Mouse (Mus musculus): ENCODE measurements around the gene Nwd2. TPM values are rescaled to one million over a fixed set of nuclear protein-coding genes. Genes with fewer than 3 reads are reported as not detected.

The Nwd2 gene
- not detected in 2 replicates for total RNA-seq (2017)

- no peak for ATAC-seq (replicated peaks in 1 of 2; ENCODE audit: insufficient read depth in 1 of 2, low FRiP score in 2 of 2, low TSS enrichment in 1 of 2, low read depth in 1 of 2, poor library complexity in 2 of 2, severe bottlenecking in 2 of 2)
Observed at GRCm38 (mm10) chr5:63649070-63649532, at the start of gene Nwd2. Nwd2 (plus strand) TSS chr5:63649102.

- ATAC-seq (replicated peaks in 1 of 2; ENCODE audit: insufficient read depth in 1 of 2, low FRiP score in 2 of 2, low TSS enrichment in 1 of 2, low read depth in 1 of 2, poor library complexity in 2 of 2, severe bottlenecking in 2 of 2), result no peak
Observed at GRCm38 (mm10) chr5:63607447-63607846, 41.5 kb upstream of the Nwd2 start.

- no peak for ATAC-seq (replicated peaks in 1 of 2; ENCODE audit: insufficient read depth in 1 of 2, low FRiP score in 2 of 2, low TSS enrichment in 1 of 2, low read depth in 1 of 2, poor library complexity in 2 of 2, severe bottlenecking in 2 of 2)
Observed at GRCm38 (mm10) chr5:63616792-63617668, 31.9 kb upstream of the Nwd2 start.

GRCm38 (mm10) chr5:63624123-63624522 is 24.8 kb upstream of the Nwd2 start:
- no peak for ATAC-seq (replicated peaks in 1 of 2; ENCODE audit: insufficient read depth in 1 of 2, low FRiP score in 2 of 2, low TSS enrichment in 1 of 2, low read depth in 1 of 2, poor library complexity in 2 of 2, severe bottlenecking in 2 of 2)

GRCm38 (mm10) chr5:63627832-63628530 is 20.9 kb upstream of the Nwd2 start:
- no peak for ATAC-seq (replicated peaks in 1 of 2; ENCODE audit: insufficient read depth in 1 of 2, low FRiP score in 2 of 2, low TSS enrichment in 1 of 2, low read depth in 1 of 2, poor library complexity in 2 of 2, severe bottlenecking in 2 of 2)

GRCm38 (mm10) chr5:63628531-63628871 is 20.4 kb upstream of the Nwd2 start:
- ATAC-seq (replicated peaks in 1 of 2; ENCODE audit: insufficient read depth in 1 of 2, low FRiP score in 2 of 2, low TSS enrichment in 1 of 2, low read depth in 1 of 2, poor library complexity in 2 of 2, severe bottlenecking in 2 of 2), result no peak

- ATAC-seq (replicated peaks in 1 of 2; ENCODE audit: insufficient read depth in 1 of 2, low FRiP score in 2 of 2, low TSS enrichment in 1 of 2, low read depth in 1 of 2, poor library complexity in 2 of 2, severe bottlenecking in 2 of 2), result no peak
Observed at GRCm38 (mm10) chr5:63634636-63635035, 14.3 kb upstream of the Nwd2 start.

GRCm38 (mm10) chr5:63648187-63648586 is 715 bp upstream of the Nwd2 start:
- no peak for ATAC-seq (replicated peaks in 1 of 2; ENCODE audit: insufficient read depth in 1 of 2, low FRiP score in 2 of 2, low TSS enrichment in 1 of 2, low read depth in 1 of 2, poor library complexity in 2 of 2, severe bottlenecking in 2 of 2)

GRCm38 (mm10) chr5:63649533-63650464 is 897 bp downstream of the Nwd2 start:
- 0 out of 4 replicates have a peak, but pooled peaks of 1 of the 2 experiments have one; percentile 17 for ATAC-seq (replicated peaks in 1 of 2; ENCODE audit: insufficient read depth in 1 of 2, low FRiP score in 2 of 2, low TSS enrichment in 1 of 2, low read depth in 1 of 2, poor library complexity in 2 of 2, severe bottlenecking in 2 of 2)

- no peak for ATAC-seq (replicated peaks in 1 of 2; ENCODE audit: insufficient read depth in 1 of 2, low FRiP score in 2 of 2, low TSS enrichment in 1 of 2, low read depth in 1 of 2, poor library complexity in 2 of 2, severe bottlenecking in 2 of 2)
Observed at GRCm38 (mm10) chr5:63651813-63652212, 2.9 kb downstream of the Nwd2 start.

GRCm38 (mm10) chr5:63652705-63653104 is 3.8 kb downstream of the Nwd2 start:
- no peak for ATAC-seq (replicated peaks in 1 of 2; ENCODE audit: insufficient read depth in 1 of 2, low FRiP score in 2 of 2, low TSS enrichment in 1 of 2, low read depth in 1 of 2, poor library complexity in 2 of 2, severe bottlenecking in 2 of 2)

GRCm38 (mm10) chr5:63666884-63667283 is 18.0 kb downstream of the Nwd2 start:
- no peak for ATAC-seq (replicated peaks in 1 of 2; ENCODE audit: insufficient read depth in 1 of 2, low FRiP score in 2 of 2, low TSS enrichment in 1 of 2, low read depth in 1 of 2, poor library complexity in 2 of 2, severe bottlenecking in 2 of 2)

- no peak for ATAC-seq (replicated peaks in 1 of 2; ENCODE audit: insufficient read depth in 1 of 2, low FRiP score in 2 of 2, low TSS enrichment in 1 of 2, low read depth in 1 of 2, poor library complexity in 2 of 2, severe bottlenecking in 2 of 2)
Observed at GRCm38 (mm10) chr5:63675934-63676333, 27.0 kb downstream of the Nwd2 start.

GRCm38 (mm10) chr5:63689084-63689483 is 40.2 kb downstream of the Nwd2 start:
- no peak for ATAC-seq (replicated peaks in 1 of 2; ENCODE audit: insufficient read depth in 1 of 2, low FRiP score in 2 of 2, low TSS enrichment in 1 of 2, low read depth in 1 of 2, poor library complexity in 2 of 2, severe bottlenecking in 2 of 2)

- ATAC-seq (replicated peaks in 1 of 2; ENCODE audit: insufficient read depth in 1 of 2, low FRiP score in 2 of 2, low TSS enrichment in 1 of 2, low read depth in 1 of 2, poor library complexity in 2 of 2, severe bottlenecking in 2 of 2), result no peak
Observed at GRCm38 (mm10) chr5:63696784-63697183, 47.9 kb downstream of the Nwd2 start.

GRCm38 (mm10) chr5:63697196-63697595 is 48.3 kb downstream of the Nwd2 start:
- no peak for ATAC-seq (replicated peaks in 1 of 2; ENCODE audit: insufficient read depth in 1 of 2, low FRiP score in 2 of 2, low TSS enrichment in 1 of 2, low read depth in 1 of 2, poor library complexity in 2 of 2, severe bottlenecking in 2 of 2)

- ATAC-seq (replicated peaks in 1 of 2; ENCODE audit: insufficient read depth in 1 of 2, low FRiP score in 2 of 2, low TSS enrichment in 1 of 2, low read depth in 1 of 2, poor library complexity in 2 of 2, severe bottlenecking in 2 of 2), result no peak
Observed at GRCm38 (mm10) chr5:63728955-63729354, 80.1 kb downstream of the Nwd2 start.
